Mouse (Mus musculus) testis, adult 2 months (tissue): ENCODE data around the gene Myo6.

Experiments used
- CTCF ChIP-seq: fragments of 200-500 bp; IDR thresholded peaks from 2 replicates; pipeline ENCODE4 v1.5.1; 2012; ENCODE audit warnings: low read depth, mild to moderate bottlenecking, inconsistent platforms, low read length, moderate library complexity; ENCODE audit not compliant: control insufficient read depth, insufficient read depth, insufficient replicate concordance
- POLR2A ChIP-seq: fragments of 200-500 bp; IDR thresholded peaks from 2 replicates; pipeline ENCODE4 v1.6.1; 2012; ENCODE audit warnings: low read depth, mild to moderate bottlenecking, inconsistent platforms, low read length, moderate library complexity; ENCODE audit not compliant: control insufficient read depth

DNA sequence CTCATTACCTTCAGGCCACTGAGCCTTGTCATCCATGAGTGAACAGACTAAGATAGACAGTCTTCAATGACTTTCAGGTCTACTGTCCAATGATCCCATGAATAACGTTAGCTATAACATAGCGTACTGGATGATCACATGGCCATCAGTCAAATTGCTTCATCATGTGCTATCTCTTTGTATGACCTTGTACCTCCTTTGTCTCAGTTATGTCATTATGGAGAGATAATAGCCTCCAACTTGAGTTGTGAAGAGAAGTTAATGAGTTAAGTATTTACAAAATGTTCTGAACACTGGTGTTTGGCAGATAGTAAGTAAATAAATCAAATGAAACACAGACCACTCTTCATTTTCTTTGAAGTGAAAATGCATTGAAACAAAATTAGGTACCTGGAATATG lies 91.7 kb downstream of the Myo6 start:
- TF ChIP-seq CTCF, result no peak
- TF ChIP-seq POLR2A, result no peak
